Mouse (Mus musculus) myocyte (in vitro differentiated cells): ENCODE results near the gene Rbm28.

ENCODE experiments used
- E2F4 ChIP-seq: IDR thresholded peaks from one replicate; pipeline ENCODE4 v1.6.1; 2011; ENCODE audit warnings: mild to moderate bottlenecking, control low read depth, moderate library complexity; ENCODE audit not compliant: insufficient read depth
- MAX ChIP-seq: IDR thresholded peaks from one replicate; pipeline ENCODE4 v1.6.1; 2011; ENCODE audit warnings: low read depth, mild to moderate bottlenecking, control low read depth
- MYOG ChIP-seq, 3 experiments: IDR thresholded peaks; one replicate each; pipeline ENCODE4 v1.6.1; 2011; ENCODE audit warnings: control low read depth in 2 of 3, low read depth in 2 of 3, mild to moderate bottlenecking in 2 of 3; ENCODE audit not compliant: insufficient read length in 2 of 3, control insufficient read depth in 1 of 3, insufficient read depth in 1 of 3
- POLR2A ChIP-seq: IDR thresholded peaks from one replicate; pipeline ENCODE4 v1.6.1; 2011; ENCODE audit warnings: low read depth, mild to moderate bottlenecking, control low read depth, moderate library complexity; ENCODE audit not compliant: insufficient read length
- POLR2AphosphoS2 ChIP-seq: IDR thresholded peaks from one replicate; pipeline ENCODE4 v1.6.1; 2011; ENCODE audit warnings: low read depth, control low read depth; ENCODE audit not compliant: insufficient read length
- REST ChIP-seq: IDR thresholded peaks from one replicate; pipeline ENCODE4 v1.6.1; 2011; ENCODE audit warnings: mild to moderate bottlenecking, control low read depth, moderate library complexity; ENCODE audit not compliant: insufficient read depth, insufficient read length
- SRF ChIP-seq: IDR thresholded peaks from one replicate; pipeline ENCODE4 v1.6.1; 2011; ENCODE audit warnings: low read depth; ENCODE audit not compliant: control insufficient read depth, insufficient read length
- TCF12 ChIP-seq: IDR thresholded peaks from one replicate; pipeline ENCODE4 v1.6.1; 2011; ENCODE audit warnings: mild to moderate bottlenecking, control low read depth; ENCODE audit not compliant: poor library complexity, insufficient read depth, severe bottlenecking
- USF1 ChIP-seq: IDR thresholded peaks from one replicate; pipeline ENCODE4 v1.6.1; 2011; ENCODE audit warnings: low read depth, mild to moderate bottlenecking, control low read depth, moderate library complexity

GRCm38 (mm10) chr6:29119990-29120389 is 44.8 kb downstream of the Rbm28 start:
- TF ChIP-seq E2F4 (no peak), POLR2A (no peak), MAX (no peak), USF1 (no peak), MYOG (IDR thresholded peaks at IDR 0.05; ENCODE audit: control insufficient read depth in 1 of 3, insufficient read depth in 1 of 3, insufficient read length in 2 of 3, low read depth in 2 of 3) (no peak), TCF12 (no peak), SRF (no peak), POLR2AphosphoS2 (no peak), REST (no peak)
